Comparison of ENCODE assay signal across 9 mouse cellular contexts in genomic region chr3:95771985-95772384, GRCm38 (mm10). TPM values are rescaled to one million over a fixed set of nuclear protein-coding genes. Genes with fewer than 3 reads are reported as not detected.
DNase-seq lines count a peak whose midpoint lies in the region; ATAC-seq and TF ChIP-seq lines count a peak whose summit lies in the region.
"Had no signal": no experiment of that assay in that cellular context is flagged by ENCODE, and none has a peak within 500 bp of the region (broad histone marks: within the 10 kb centered on the region; RNA-seq: fewer than 3 reads in every experiment).

No protein-coding gene starts in this region.

- ATAC-seq in common myeloid progenitor, adult 5-6 weeks (replicated peaks; ENCODE audit: low read depth, poor library complexity, severe bottlenecking) = peak; percentile 45; the same call in 1 of the 2 replicates

- DNase-seq in adrenal gland, postnatal 14 days = peak; percentile 44
- DNase-seq in adrenal gland, postnatal 25 days = no peak
- no peak for DNase-seq in layer of hippocampus, adult 2 months (ENCODE audit: low spot score in 2 of 2)
- DNase-seq in layer of hippocampus, adult 11-12 months (ENCODE audit: low spot score) = no peak
- DNase-seq in urinary bladder, postnatal 36 days (ENCODE audit: low spot score in 2 of 2) = no peak
- no peak for DNase-seq in frontal cortex, postnatal 36 days (ENCODE audit: low spot score in 2 of 2)

- peak; percentile 75 for TF ChIP-seq CTCF in layer of hippocampus, adult 2 months (conservative IDR thresholded peaks at IDR 0.05)
- TF ChIP-seq CTCF in small intestine, adult 2 months (IDR thresholded peaks at IDR 0.05; ENCODE audit: extremely low read depth, insufficient read length, insufficient replicate concordance, low read depth, low read length) = peak; percentile 62; the same call in 1 of the 2 replicates

- no peak overlapping the region for H3K27ac ChIP-seq in layer of hippocampus, adult 2 months
- no peak overlapping the region for H3K27ac ChIP-seq in small intestine, adult 2 months (ENCODE audit: insufficient read depth, low read depth, low read length)
- H3K27ac ChIP-seq: stomach, embryonic 15.5 days had no signal

- H3K36me3 ChIP-seq in small intestine, adult 2 months (ENCODE audit: control insufficient read depth, insufficient read depth, low read length) = peaks cover 45% of the 10 kb centered on the region

- H3K4me3 ChIP-seq in layer of hippocampus, adult 2 months = no peak overlapping the region
- no peak overlapping the region for H3K4me3 ChIP-seq in small intestine, adult 2 months (ENCODE audit: low read depth, low read length)
- H3K4me3 ChIP-seq: stomach, embryonic 15.5 days had no signal

- H3K27me3 ChIP-seq in small intestine, adult 2 months (ENCODE audit: control insufficient read depth, insufficient read depth, low read length) = no peaks in the 10 kb centered on the region
- H3K27me3 ChIP-seq: stomach, embryonic 15.5 days had no signal

- H3K4me1 ChIP-seq in small intestine, adult 2 months (ENCODE audit: control insufficient read depth, insufficient read depth, insufficient read length, low read length) = no peaks in the 10 kb centered on the region
- H3K4me1 ChIP-seq: stomach, embryonic 15.5 days had no signal

- TF ChIP-seq POLR2A in small intestine, adult 2 months (IDR thresholded peaks at IDR 0.05; ENCODE audit: low read depth, low read length) = no peak

RNA-seq across cellular contexts. Expression of gene Tars2, which starts 12.0 kb away (rescaled TPM):
- 49.6 and 52.3 TPM in 2 replicates for total RNA-seq in adrenal gland, postnatal 14 days (2021)
- total RNA-seq in adrenal gland, postnatal 25 days (2021) = 54.5 and 58.8 TPM in 2 replicates
- total RNA-seq in layer of hippocampus, adult 2 months (2021) = 10 to 100 TPM; 43.1 to 44.0 TPM
- 44.5 and 45.6 TPM in 2 replicates for total RNA-seq in common myeloid progenitor, adult 5-6 weeks (2017)
- 10.9 and 21.3 TPM in 2 replicates for polyA plus RNA-seq in small intestine, adult 2 months (2012; rRNA removed)

RNA-seq across cellular contexts. Expression of gene Ecm1, which starts 32.6 kb away (rescaled TPM):
- 188 and 208 TPM in 2 replicates for total RNA-seq in adrenal gland, postnatal 14 days (2021)
- 306 and 318 TPM in 2 replicates for total RNA-seq in adrenal gland, postnatal 25 days (2021)
- total RNA-seq in layer of hippocampus, adult 2 months (2021) = 10 to 100 TPM in 1 of 2 experiments, 1 to 10 TPM in 1; 9.3 to 10.5 TPM
- total RNA-seq in common myeloid progenitor, adult 5-6 weeks (2017) = not detected in 2 replicates
- polyA plus RNA-seq in small intestine, adult 2 months (2012; rRNA removed) = 157 and 174 TPM in 2 replicates

RNA-seq across cellular contexts. Expression of gene Rprd2, which starts 46.7 kb away (rescaled TPM):
- 47.4 and 51.5 TPM in 2 replicates for total RNA-seq in adrenal gland, postnatal 14 days (2021)
- total RNA-seq in adrenal gland, postnatal 25 days (2021) = 53.4 and 54.9 TPM in 2 replicates
- 10 to 100 TPM; 60.3 to 65.5 TPM for total RNA-seq in layer of hippocampus, adult 2 months (2021)
- total RNA-seq in common myeloid progenitor, adult 5-6 weeks (2017) = 26.5 and 27.2 TPM in 2 replicates
- 5.2 and 8.8 TPM in 2 replicates for polyA plus RNA-seq in small intestine, adult 2 months (2012; rRNA removed)

Comparison
In these comparisons a context has a peak if more than half of its experiments do, and no peak if none do; other contexts are left out.
1. RNA of gene Ecm1, which starts 32.6 kb away (total RNA-seq): 306 to 318 TPM in adrenal gland, postnatal 25 days and 188 to 208 TPM in adrenal gland, postnatal 14 days; 9.3 to 10.5 TPM in layer of hippocampus, adult 2 months and not detected in common myeloid progenitor, adult 5-6 weeks; every median in the first group is over 10 times any median in the second.